Comparison of ENCODE assay signal across 24 mouse cellular contexts in genomic region chr1:57954376-57954765, GRCm38 (mm10).
"Had no signal": no experiment of that assay in that cellular context is flagged by ENCODE, and none has a peak within 500 bp of the region (broad histone marks: within the 10 kb centered on the region; RNA-seq: fewer than 3 reads in every experiment).

No protein-coding gene starts in this region.

- H3K4me2 ChIP-seq: heart, embryonic 12.5 days; hindbrain, embryonic 13.5 days; hindbrain, embryonic 15.5 days; kidney, embryonic 15.5 days; limb, embryonic 13.5 days; limb, embryonic 15.5 days had no signal

- H3K4me3 ChIP-seq: heart, embryonic 10.5 days; heart, embryonic 12.5 days; hindbrain, embryonic 13.5 days; hindbrain, embryonic 15.5 days; kidney, embryonic 15.5 days; layer of hippocampus, adult 2 months; limb, embryonic 13.5 days; limb, embryonic 15.5 days had no signal

- H3K4me1 ChIP-seq: heart, embryonic 10.5 days; heart, embryonic 12.5 days; hindbrain, embryonic 15.5 days; limb, embryonic 15.5 days had no signal

- H3K27ac ChIP-seq: heart, embryonic 10.5 days; hindbrain, embryonic 13.5 days; hindbrain, embryonic 15.5 days; hindbrain, postnatal 0 days; kidney, embryonic 15.5 days; kidney, postnatal 0 days; layer of hippocampus, adult 2 months; limb, embryonic 13.5 days had no signal

- ATAC-seq: forebrain, postnatal 0 days; hindbrain, postnatal 0 days; intestine, embryonic 16.5 days had no signal

- H3K9me3 ChIP-seq: heart, embryonic 10.5 days; heart, embryonic 12.5 days; hindbrain, embryonic 13.5 days; hindbrain, embryonic 15.5 days; kidney, embryonic 15.5 days; limb, embryonic 13.5 days; limb, embryonic 15.5 days had no signal

- H3K9ac ChIP-seq: forebrain, postnatal 0 days; heart, embryonic 12.5 days; hindbrain, embryonic 13.5 days; hindbrain, embryonic 15.5 days; kidney, embryonic 15.5 days; limb, embryonic 13.5 days; limb, embryonic 15.5 days had no signal

- DNase-seq: forebrain, postnatal 0 days; gastrocnemius, postnatal 14 days; gastrocnemius, postnatal 36 days; heart, adult 18-20 months; heart, postnatal 10 days; heart, postnatal 36 days; kidney, adult 11 months; kidney, adult 2 months; kidney, adult 9 months; kidney, postnatal 14 days; kidney, postnatal 36 days; layer of hippocampus, postnatal 36 days; left cerebral cortex, postnatal 4 days had no signal

- H3K27me3 ChIP-seq: heart, embryonic 12.5 days; hindbrain, embryonic 13.5 days; hindbrain, embryonic 15.5 days; kidney, embryonic 15.5 days; limb, embryonic 13.5 days; limb, embryonic 15.5 days had no signal
